Mouse (Mus musculus) frontal cortex, postnatal 10 days (tissue): Measurements from ENCODE around the gene Map3k1.
A peak's percentile ranks its signal among the peaks of the same experiment; 100 is the strongest.
"Not testable (repeated sequence)": the region's sequence is repeated elsewhere in the genome, so short reads cannot be mapped to it uniquely, and the experiment has no call there.

Experiments
- DNase-seq, 2 experiments: peaks; one replicate each; pipeline ENCODE4 v3.0.0; 2022; ENCODE audit warnings: low spot score in 2 of 2, mixed read lengths in 1 of 2

The Map3k1 gene

DNA sequence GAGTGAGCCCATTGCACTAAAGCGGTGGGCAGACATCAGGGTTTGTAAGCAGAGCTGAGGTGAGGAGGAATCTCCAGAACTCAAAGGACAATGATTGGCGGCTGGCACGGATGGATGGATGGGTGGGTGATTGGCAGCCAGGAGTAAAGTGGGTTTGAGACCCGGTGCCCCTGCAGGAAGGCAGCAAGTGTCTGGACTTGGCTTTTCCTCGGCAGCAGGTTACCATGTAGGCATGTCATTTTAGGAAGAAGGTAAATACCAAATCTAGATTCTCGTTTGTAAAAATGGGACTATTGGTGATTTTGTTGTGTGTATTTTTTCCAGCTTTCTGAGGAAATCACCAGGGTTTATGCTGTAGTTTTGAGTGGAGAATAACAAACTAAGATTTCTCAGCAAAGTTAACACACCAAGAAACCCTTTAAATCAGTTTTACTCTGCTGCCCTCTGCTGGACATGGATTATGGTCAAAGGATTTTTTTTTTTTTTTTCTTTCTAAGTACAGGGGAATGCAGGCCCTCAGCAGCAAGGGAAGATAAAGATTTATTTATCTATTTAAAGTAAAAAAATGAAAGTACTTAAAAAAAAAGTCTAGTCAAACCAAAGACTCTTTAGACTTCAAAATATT is 66.7 kb downstream of the Map3k1 start:
- DNase-seq: no peak

- DNase-seq: no peak
Observed at GRCm38 (mm10) chr13:111741204-111741990, 67.4 kb downstream of the Map3k1 start.

GRCm38 (mm10) chr13:111726898-111727297 is 81.9 kb downstream of the Map3k1 start:
- DNase-seq: no peak

DNA sequence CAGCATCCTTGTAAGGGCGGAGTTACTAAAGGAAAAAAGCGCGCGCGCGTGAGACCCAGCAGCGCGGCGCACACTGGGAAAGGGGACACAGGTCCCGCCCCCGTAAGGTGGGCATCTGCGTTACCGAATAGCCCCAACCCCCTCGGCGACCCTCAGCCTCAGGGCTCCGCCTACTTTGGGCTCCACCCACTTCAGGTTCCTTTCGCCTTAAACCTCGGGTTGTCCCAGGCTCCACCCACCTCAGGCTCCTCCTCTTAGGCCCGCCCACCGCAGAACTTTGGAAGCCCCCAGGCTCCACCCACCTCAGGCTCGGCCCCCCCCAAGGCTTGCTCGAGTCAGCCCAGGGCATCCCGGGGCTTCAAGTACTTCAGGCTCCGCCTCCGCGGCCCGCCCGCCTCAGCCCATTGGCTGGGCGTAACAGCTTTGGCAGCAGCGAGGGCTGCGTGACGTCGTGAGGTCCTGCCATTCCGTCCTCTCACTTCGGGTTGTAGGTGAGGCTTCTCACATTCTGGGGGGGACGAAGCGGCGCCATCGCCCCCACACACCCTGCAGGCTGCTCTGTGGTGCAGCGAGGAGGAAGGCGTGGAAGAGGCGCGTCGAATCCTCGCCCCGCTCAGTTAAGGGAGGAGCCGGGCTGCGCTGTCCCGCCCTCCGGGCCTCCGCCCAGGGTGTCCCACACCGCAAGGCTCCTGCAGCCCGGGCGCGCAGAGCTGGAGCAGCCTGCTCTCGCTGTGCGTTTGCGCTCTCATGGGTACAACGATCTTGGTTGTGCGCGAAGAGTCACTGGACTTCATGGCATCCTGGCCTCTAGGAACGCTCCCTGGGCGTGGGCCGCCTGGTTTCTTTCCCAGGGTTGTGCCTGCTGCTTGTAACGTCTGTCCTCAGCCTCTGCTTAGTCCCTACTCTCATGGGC is 83.4 kb downstream of the Map3k1 start:
- peak; percentile 92 to 94 for DNase-seq

GRCm38 (mm10) chr13:111724811-111725164 is 84.0 kb downstream of the Map3k1 start:
- no peak for DNase-seq

GRCm38 (mm10) chr13:111719726-111720125 is 89.1 kb downstream of the Map3k1 start:
- DNase-seq: no peak

- no peak for DNase-seq
Observed at GRCm38 (mm10) chr13:111710531-111710930, 98.3 kb downstream of the Map3k1 start.

- not testable (repeated sequence) for DNase-seq
Observed at GRCm38 (mm10) chr13:111703952-111704351, 104.8 kb downstream of the Map3k1 start.

DNA sequence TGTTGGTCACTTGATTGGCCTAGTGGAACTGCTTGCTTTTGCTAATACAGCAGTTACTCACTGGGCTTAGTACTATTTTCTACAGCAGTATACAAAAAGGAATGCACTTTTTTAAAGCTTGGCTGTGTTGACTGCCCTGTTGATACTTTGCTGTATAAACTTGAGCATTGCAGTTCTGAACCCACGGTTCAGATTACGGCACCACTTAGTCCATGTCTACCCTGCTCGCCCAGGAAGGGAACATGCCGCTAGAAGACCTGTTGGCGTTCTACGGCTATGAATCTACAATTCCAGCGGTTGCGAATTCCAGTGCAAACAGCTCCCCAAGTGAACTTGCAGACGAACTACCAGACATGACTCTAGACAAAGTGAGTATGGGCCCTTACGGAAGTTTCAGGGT is 105.4 kb downstream of the Map3k1 start:
- DNase-seq: no peak
